Mouse (Mus musculus) ZHBTc4 (cell line): ENCODE data around the gene Kcne4.

Experiments
- DNase-seq: peaks from one replicate; pipeline ENCODE4 v3.0.0-alpha.2; 2011; ENCODE audit warnings: low read depth, low spot score

Kcne4 gene

GRCm38 (mm10) chr1:78859573-78859972, 43.0 kb downstream of the Kcne4 start:
- no peak for DNase-seq

GRCm38 (mm10) chr1:78860056-78860455, 43.5 kb downstream of the Kcne4 start:
- DNase-seq = peak; percentile 13

- no peak for DNase-seq
Measured at GRCm38 (mm10) chr1:78862281-78862680, 45.7 kb downstream of the Kcne4 start.

GRCm38 (mm10) chr1:78863833-78864232, 47.3 kb downstream of the Kcne4 start:
- no peak for DNase-seq

GRCm38 (mm10) chr1:78864351-78864750, 47.8 kb downstream of the Kcne4 start:
- no peak for DNase-seq

GRCm38 (mm10) chr1:78864799-78865346, 48.3 kb downstream of the Kcne4 start:
- no peak for DNase-seq

- DNase-seq = no peak
Measured at GRCm38 (mm10) chr1:78865991-78866390, 49.4 kb downstream of the Kcne4 start.

- DNase-seq = no peak
Measured at GRCm38 (mm10) chr1:78866455-78866854, 49.9 kb downstream of the Kcne4 start.
